Mouse (Mus musculus): ENCODE measurements around the gene Msrb3. TPM values are rescaled to one million over a fixed set of nuclear protein-coding genes. Genes with fewer than 3 reads are reported as not detected.

Msrb3 gene
- polyA plus RNA-seq, 1 experiment from 2014 or later, result 2.0 TPM

DNA sequence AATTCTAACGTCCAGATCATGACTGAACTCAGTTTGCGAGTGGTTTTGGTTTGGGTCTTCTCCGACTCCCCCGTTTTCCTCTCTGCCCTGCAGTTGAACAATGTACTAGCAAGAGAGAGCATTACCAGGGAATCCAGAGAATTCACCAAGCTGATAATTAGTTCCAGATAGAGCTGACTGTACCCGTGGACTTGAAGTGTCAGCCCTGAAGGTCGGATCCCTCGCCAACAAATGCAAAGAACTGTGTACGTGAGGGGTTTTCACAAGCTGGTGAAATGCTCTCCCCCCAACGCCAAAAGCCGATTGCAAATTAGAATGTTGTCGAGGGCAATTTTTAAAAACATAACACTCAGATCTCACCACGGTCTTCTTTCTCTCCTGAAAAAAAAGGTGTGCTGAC is 24.6 kb downstream of the Msrb3 start:
- WGBS, result 82% methylated on average over 12 of the region's 12 CpGs
- no peaks in the 10 kb centered on the region for H3K27me3 ChIP-seq
- H3K9me3 ChIP-seq, result no peaks in the 10 kb centered on the region
- H3K4me3 ChIP-seq (replicated peaks), result no peak overlapping the region
- no peaks in the 10 kb centered on the region for H3K36me3 ChIP-seq
- no peak overlapping the region for H3K9ac ChIP-seq (replicated peaks)
- H3K4me1 ChIP-seq (replicated peaks), result peaks cover 11% of the 10 kb centered on the region; the same call in 1 of the 2 replicates
- H3K27ac ChIP-seq, result no peak overlapping the region
- ATAC-seq, result no peak
- H3K4me2 ChIP-seq (replicated peaks), result no peak overlapping the region

DNA sequence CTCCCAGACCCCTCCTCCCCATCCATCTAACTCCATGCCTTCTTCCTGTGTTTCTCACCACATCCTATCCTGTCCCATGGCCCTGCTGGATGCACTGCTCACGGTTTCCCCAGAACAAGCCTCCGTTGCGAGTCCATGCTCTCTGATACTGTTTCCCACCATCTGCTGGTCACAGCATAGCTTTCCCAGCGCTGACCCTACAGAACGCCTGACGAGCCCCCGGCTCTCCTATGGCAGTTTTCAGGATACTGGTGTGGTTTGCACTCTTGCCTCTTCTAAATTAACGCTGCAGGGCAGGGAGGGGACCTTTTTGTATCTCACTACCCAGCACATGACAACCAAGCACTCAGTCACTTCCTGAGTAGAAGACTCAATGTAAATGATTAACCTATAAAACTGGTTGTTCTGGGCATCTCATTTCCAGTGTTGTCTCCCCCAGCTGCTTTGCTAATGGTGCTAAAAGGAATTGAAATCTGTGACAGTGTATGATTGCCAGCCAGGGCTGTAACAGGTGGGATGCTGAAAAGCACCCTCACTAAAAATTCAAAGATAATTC is 25.2 kb downstream of the Msrb3 start:
- H3K4me1 ChIP-seq (replicated peaks), result peaks cover 11% of the 10 kb centered on the region; the same call in 1 of the 2 replicates
- no peak overlapping the region for H3K9ac ChIP-seq (replicated peaks)
- H3K27me3 ChIP-seq, result no peaks in the 10 kb centered on the region
- WGBS, result 81% methylated on average over 8 of the region's 8 CpGs
- no peaks in the 10 kb centered on the region for H3K9me3 ChIP-seq
- H3K4me2 ChIP-seq (replicated peaks), result no peak overlapping the region
- no peak for ATAC-seq
- H3K4me3 ChIP-seq (replicated peaks), result no peak overlapping the region
- H3K27ac ChIP-seq, result no peak overlapping the region
- no peaks in the 10 kb centered on the region for H3K36me3 ChIP-seq

DNA sequence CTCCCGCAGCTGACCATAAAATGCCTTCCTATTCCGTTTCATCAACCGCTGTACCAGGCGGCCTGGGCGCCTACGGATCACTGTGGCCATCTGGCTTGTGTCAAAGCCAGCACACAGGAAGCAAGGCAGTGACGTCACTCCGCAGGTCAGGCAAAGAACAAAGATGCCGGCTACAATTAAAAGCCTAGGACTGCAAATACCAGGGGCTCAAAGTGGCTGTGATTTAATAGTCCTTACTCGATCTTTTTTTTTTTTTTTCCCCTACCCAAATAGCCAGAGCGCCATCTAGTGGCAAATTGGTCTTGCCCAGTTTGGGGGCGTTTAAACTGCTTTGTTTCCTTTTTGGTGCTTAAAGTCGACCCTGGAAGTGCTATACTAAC is 26.4 kb downstream of the Msrb3 start:
- H3K4me3 ChIP-seq (replicated peaks), result peak overlapping the region; percentile 24
- H3K36me3 ChIP-seq, result no peaks in the 10 kb centered on the region
- no peak overlapping the region for H3K27ac ChIP-seq
- peaks cover 11% of the 10 kb centered on the region; the same call in 1 of the 2 replicates for H3K4me1 ChIP-seq (replicated peaks)
- H3K27me3 ChIP-seq, result no peaks in the 10 kb centered on the region
- no peak overlapping the region for H3K9ac ChIP-seq (replicated peaks)
- peak; percentile 70 for ATAC-seq
- WGBS, result 30% methylated on average over 13 of the region's 13 CpGs
- no peaks in the 10 kb centered on the region for H3K9me3 ChIP-seq
- H3K4me2 ChIP-seq (replicated peaks), result peak overlapping the region; percentile 35

DNA sequence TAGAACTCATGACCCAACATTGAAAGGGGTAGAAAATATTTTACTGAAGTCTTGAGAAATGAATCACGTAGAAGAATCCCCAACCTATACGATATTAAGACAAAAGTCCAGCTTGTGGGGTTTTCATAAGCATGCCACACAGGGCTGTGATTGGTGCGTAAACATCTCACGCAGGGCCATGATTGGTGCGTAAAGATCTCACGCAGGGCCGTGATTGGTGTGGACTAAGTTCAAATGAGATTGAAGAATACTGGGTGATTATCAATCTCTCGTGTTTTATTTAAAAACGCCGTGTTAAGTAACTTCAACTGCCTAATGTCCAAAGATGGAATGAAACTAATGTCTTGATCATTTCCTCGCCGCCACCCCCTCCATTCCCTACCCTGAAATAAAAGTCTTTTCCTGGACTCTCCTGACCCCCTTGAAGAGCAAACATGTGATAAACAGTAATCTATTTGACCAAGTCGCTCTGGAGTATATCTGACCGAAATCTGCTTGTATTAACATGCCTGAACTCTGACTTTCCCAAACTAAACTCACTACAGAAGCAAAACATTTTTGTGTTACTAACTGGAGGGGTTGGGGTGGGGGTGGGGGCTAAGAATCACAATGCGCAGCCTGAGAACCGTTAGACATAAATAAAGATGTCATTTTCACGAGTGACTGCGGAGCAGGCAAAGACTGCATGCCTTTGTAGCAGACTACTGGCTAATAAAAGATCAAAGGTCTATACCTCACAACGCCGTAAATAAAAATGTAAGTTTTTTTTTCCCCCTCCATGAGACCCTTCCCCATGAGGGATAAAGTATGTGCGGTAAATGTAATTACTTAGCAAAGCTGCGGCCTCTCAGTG is 27.0 kb downstream of the Msrb3 start:
- Histone ChIP-seq H3K9ac (replicated peaks) (no peak overlapping the region), H3K27me3 (no peaks in the 10 kb centered on the region), H3K4me1 (replicated peaks) (peaks cover 11% of the 10 kb centered on the region; the same call in 1 of the 2 replicates), H3K4me2 (replicated peaks) (peak overlapping the region; percentile 35), H3K9me3 (no peaks in the 10 kb centered on the region), H3K4me3 (replicated peaks) (peak overlapping the region; percentile 24), H3K27ac (no peak overlapping the region), H3K36me3 (no peaks in the 10 kb centered on the region)
- ATAC-seq, result no peak
- 72% methylated on average over 22 of the region's 22 CpGs for WGBS

DNA sequence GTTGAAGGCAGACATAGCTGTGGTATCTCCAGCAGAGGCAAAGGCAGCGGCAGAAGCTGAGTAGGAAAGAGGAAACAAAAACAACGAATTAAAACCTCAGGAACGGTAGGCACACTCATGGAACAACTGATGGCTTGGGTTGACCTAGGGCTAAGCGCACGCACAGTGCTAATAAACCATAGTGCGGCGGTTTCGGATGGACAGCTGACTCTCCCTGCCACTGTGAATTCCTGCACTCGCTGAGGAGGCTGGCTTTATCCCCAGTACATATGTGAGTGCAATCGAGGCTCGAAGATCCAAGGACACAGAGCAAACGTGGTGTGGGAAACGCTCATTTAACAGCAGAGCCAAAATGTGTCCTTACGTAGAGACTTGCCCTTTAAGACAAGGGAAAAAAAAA is 27.8 kb downstream of the Msrb3 start:
- Histone ChIP-seq H3K9ac (replicated peaks) (no peak overlapping the region), H3K27ac (no peak overlapping the region), H3K4me2 (replicated peaks) (no peak overlapping the region), H3K27me3 (no peaks in the 10 kb centered on the region), H3K9me3 (no peaks in the 10 kb centered on the region), H3K4me1 (replicated peaks) (peaks cover 11% of the 10 kb centered on the region; the same call in 1 of the 2 replicates), H3K4me3 (replicated peaks) (no peak overlapping the region), H3K36me3 (no peaks in the 10 kb centered on the region)
- WGBS, result 88% methylated on average over 14 of the region's 14 CpGs
- ATAC-seq, result no peak

DNA sequence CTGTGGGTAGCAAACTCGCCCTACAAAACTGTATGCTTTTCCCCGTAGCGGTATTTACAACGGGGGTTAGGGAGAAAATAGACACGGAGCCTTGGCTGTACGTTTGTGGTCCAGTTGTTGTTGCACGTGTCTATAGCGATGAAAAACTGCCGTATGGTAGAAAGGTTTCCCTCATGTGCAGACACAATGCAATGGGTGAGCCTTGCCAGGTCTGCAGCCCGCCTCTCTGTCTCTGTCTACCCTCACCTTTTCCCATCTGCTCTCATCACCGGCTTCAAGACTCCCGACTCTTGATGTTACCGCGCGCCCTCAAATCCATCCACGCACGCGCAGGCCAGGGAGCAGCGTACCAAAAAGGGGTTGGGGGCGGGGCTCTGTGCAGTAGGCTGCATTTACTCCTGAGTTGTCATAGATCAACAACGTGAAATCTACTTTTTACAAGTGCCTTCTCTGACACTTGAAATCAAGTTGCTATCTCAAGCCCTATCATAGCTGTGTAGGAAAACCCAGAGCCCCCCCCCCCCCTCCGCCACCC is 29.6 kb downstream of the Msrb3 start:
- no peaks in the 10 kb centered on the region for H3K27me3 ChIP-seq
- no peaks in the 10 kb centered on the region for H3K9me3 ChIP-seq
- WGBS, result 91% methylated on average over 22 of the region's 22 CpGs
- no peak overlapping the region for H3K4me2 ChIP-seq (replicated peaks)
- H3K27ac ChIP-seq, result no peak overlapping the region
- no peak overlapping the region for H3K4me3 ChIP-seq (replicated peaks)
- H3K9ac ChIP-seq (replicated peaks), result no peak overlapping the region
- no peaks in the 10 kb centered on the region for H3K36me3 ChIP-seq
- 0 out of 2 replicates have a peak, but pooled peaks cover 4% of the 10 kb centered on the region for H3K4me1 ChIP-seq (replicated peaks)
- ATAC-seq, result no peak

DNA sequence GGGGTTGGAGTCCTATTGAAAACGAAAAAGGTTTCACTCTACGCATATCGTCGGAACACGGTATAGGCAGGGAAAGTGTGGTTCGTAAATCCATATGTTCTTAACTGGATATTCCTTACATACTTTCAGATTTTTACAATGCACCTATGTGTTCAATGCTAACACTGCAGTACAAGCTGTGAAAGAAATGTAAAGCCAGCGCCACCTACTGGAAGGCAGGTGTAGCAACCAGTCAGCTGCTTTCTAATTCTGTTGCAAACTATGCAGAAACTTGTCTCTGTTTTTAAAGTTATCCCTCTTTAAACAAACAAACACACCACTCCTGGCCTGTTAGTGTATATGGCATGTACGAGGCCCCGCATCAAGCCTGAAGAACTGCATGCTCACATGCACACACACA is 34.5 kb downstream of the Msrb3 start:
- WGBS, result 31% methylated on average over 9 of the region's 9 CpGs
- no peaks in the 10 kb centered on the region for H3K36me3 ChIP-seq
- H3K4me3 ChIP-seq (replicated peaks), result no peak overlapping the region
- no peaks in the 10 kb centered on the region for H3K4me1 ChIP-seq (replicated peaks)
- H3K27ac ChIP-seq, result no peak overlapping the region
- no peak overlapping the region for H3K4me2 ChIP-seq (replicated peaks)
- H3K27me3 ChIP-seq, result no peaks in the 10 kb centered on the region
- no peaks in the 10 kb centered on the region for H3K9me3 ChIP-seq
- H3K9ac ChIP-seq (replicated peaks), result no peak overlapping the region
- ATAC-seq, result 0 out of 2 replicates have a peak, but pooled peaks have one; percentile 45

DNA sequence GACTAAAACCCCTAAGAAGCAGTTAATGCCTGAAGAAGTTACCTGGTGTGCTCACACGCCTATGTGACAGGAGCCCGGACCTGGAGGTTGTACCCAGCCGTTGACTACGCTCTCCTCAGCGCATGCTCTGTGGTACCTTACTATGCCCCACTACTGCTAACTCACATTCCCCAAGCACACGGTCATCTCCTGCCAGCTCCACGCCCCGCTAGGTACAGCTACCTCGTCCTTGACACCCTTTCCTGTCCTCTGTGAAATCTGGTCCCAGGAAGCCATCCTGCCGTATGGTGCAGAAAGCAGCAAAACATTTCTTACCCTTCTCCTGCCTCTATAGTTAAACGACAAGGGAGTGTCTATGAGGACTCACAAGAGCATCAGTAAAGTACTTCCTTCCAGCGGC is 37.2 kb downstream of the Msrb3 start:
- H3K27ac ChIP-seq, result no peak overlapping the region
- no peak overlapping the region for H3K9ac ChIP-seq (replicated peaks)
- H3K4me2 ChIP-seq (replicated peaks), result no peak overlapping the region
- H3K36me3 ChIP-seq, result no peaks in the 10 kb centered on the region
- H3K4me3 ChIP-seq (replicated peaks), result no peak overlapping the region
- 95% methylated on average over 12 of the region's 12 CpGs for WGBS
- no peaks in the 10 kb centered on the region for H3K9me3 ChIP-seq
- H3K27me3 ChIP-seq, result no peaks in the 10 kb centered on the region
- 0 out of 2 replicates have a peak, but pooled peaks cover 2% of the 10 kb centered on the region for H3K4me1 ChIP-seq (replicated peaks)
- no peak for ATAC-seq

DNA sequence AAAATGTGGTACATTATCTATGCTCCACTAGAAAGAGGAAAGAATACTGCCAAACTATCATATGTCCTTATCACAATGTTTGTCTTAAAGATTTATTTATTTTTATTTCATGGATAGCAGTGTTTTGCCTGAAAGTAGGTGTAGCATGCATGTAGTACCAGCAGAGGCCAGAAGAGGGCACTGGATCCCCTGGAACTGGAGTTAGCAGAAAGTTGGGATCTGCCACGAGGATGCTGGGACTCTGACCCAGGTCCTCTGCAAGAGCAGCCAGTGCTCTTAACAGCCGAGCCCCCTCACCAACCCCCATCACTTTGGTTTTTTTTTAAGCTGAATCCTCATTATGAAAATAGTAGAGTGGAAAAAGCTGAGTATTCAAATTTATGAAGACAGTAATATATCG is 37.7 kb downstream of the Msrb3 start:
- no peak for ATAC-seq
- Histone ChIP-seq H3K36me3 (no peaks in the 10 kb centered on the region), H3K4me2 (replicated peaks) (no peak overlapping the region), H3K9me3 (no peaks in the 10 kb centered on the region), H3K27ac (no peak overlapping the region), H3K4me3 (replicated peaks) (no peak overlapping the region), H3K4me1 (replicated peaks) (0 out of 2 replicates have a peak, but pooled peaks cover 2% of the 10 kb centered on the region), H3K27me3 (no peaks in the 10 kb centered on the region), H3K9ac (replicated peaks) (no peak overlapping the region)
- 83% methylated on average over 3 of the region's 3 CpGs for WGBS

DNA sequence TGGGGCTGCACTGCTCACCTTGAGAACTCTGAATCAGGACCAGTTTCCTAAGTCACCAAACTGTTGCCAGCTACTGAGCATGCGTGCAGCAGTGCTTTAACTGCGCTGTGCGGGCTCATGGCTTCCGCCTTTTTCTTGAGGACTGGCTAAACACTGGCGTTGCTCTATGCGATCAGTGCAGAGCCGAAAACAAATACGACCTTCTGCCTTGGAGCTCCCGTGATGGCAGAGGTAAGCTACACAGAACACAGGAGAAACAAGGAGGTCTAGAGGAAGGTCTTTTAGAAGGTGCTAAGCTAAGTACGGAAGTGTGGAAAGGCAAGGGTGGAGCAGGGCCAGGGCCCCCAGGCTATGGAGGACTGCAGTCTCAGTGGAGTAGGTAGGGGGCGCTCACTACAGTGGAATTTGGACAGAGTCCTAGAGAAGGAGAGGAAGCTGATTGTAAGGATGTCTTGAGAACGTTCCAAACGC is 41.3 kb downstream of the Msrb3 start:
- H3K9me3 ChIP-seq, result no peaks in the 10 kb centered on the region
- H3K4me3 ChIP-seq (replicated peaks), result peak overlapping the region; percentile 23
- H3K36me3 ChIP-seq, result no peaks in the 10 kb centered on the region
- no peak overlapping the region for H3K27ac ChIP-seq
- H3K9ac ChIP-seq (replicated peaks), result no peak overlapping the region
- no peaks in the 10 kb centered on the region for H3K27me3 ChIP-seq
- H3K4me1 ChIP-seq (replicated peaks), result peaks cover 9% of the 10 kb centered on the region; the same call in 1 of the 2 replicates
- peak overlapping the region; percentile 45 for H3K4me2 ChIP-seq (replicated peaks)
- WGBS, result 36% methylated on average over 13 of the region's 13 CpGs
- peak; percentile 77 for ATAC-seq

DNA sequence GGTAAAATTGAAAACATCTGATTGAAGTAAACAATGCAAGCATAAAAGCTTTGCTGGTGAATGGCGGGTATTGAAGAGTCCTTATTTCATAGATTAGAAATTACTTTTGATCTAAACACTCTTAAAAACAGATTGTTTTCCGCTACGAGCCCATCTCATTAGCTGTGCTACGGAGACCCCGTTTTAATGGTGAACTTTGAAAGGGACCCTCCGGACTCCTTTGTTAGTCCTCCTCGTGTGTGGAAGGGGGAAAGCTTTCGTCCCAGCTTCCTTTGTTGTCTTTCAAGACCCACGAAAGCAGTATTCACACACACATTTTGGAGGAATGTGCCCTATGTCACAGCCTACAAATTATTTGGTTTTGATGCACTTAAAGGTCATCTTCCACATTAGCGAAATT is 44.6 kb downstream of the Msrb3 start:
- H3K9ac ChIP-seq (replicated peaks), result no peak overlapping the region
- no peaks in the 10 kb centered on the region for H3K36me3 ChIP-seq
- H3K27ac ChIP-seq, result no peak overlapping the region
- no peak for ATAC-seq
- peaks cover 9% of the 10 kb centered on the region; the same call in 1 of the 2 replicates for H3K4me1 ChIP-seq (replicated peaks)
- no peak overlapping the region for H3K4me3 ChIP-seq (replicated peaks)
- H3K9me3 ChIP-seq, result no peaks in the 10 kb centered on the region
- no peak overlapping the region for H3K4me2 ChIP-seq (replicated peaks)
- no peaks in the 10 kb centered on the region for H3K27me3 ChIP-seq
- 24% methylated on average over 10 of the region's 10 CpGs for WGBS

DNA sequence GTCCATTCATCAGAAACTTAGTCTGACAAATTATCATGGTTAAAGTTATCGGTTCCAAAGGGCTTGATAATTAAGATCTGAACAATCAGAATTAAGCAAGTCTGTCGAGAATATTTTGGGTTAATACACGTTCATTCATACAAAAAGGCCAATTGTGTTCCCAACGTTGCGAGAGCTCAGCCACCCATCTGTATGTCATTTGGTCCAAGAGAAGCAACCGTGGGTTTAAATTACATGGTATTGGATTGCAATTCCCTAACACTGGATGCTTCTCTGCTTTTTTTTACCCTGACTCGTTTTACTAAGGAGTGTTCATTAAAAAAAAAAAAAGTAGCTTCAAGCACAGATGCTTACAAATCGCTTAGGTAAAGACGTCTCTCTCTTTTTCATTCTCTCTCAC is 45.1 kb downstream of the Msrb3 start:
- Histone ChIP-seq H3K9me3 (no peaks in the 10 kb centered on the region), H3K4me2 (replicated peaks) (no peak overlapping the region), H3K27me3 (no peaks in the 10 kb centered on the region), H3K36me3 (no peaks in the 10 kb centered on the region), H3K4me1 (replicated peaks) (peaks cover 9% of the 10 kb centered on the region; the same call in 1 of the 2 replicates), H3K4me3 (replicated peaks) (no peak overlapping the region), H3K9ac (replicated peaks) (no peak overlapping the region), H3K27ac (no peak overlapping the region)
- 55% methylated on average over 9 of the region's 9 CpGs for WGBS
- ATAC-seq, result no peak

Data from midbrain, embryonic 13.5 days (tissue).